ENCODE assay signal across 8 mouse cellular contexts in the genomic region with DNA sequence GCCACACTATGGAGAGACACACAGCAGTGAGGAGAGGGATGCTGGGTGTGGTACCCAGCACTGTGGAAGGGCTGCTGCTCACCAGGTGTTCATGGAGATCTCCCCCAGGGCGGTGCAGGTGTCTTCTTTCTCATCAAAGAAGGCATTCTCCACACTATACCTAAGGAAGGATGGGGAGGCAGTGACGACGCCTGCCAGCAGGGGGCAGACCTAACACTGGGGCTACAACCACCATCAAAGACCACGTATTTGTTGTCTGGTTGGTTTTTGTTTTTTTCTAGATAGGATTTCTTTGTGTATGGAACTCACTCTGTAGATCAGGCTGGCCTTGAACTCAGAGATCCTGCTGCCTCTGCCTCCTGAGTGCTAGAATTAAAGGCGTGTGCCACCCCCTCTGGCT. TPM values are rescaled to one million over a fixed set of nuclear protein-coding genes. Genes with fewer than 3 reads are reported as not detected.
DNase-seq lines count a peak whose midpoint lies in the region; ATAC-seq and TF ChIP-seq lines count a peak whose summit lies in the region.

No protein-coding gene starts in this region.

- H3K27ac ChIP-seq in thymus, adult 2 months (ENCODE audit: control insufficient read depth, insufficient read depth, low read length), result no peak overlapping the region

- H3K36me3 ChIP-seq in thymus, adult 2 months (ENCODE audit: control insufficient read depth, insufficient read depth, low read length), result no peaks in the 10 kb centered on the region

- peak; percentile 72 for ATAC-seq in activated CD4-positive, CD25-positive, alpha-beta regulatory T cell, adult 4 months

- no peak overlapping the region for H3K4me3 ChIP-seq in thymus, adult 2 months (ENCODE audit: control insufficient read depth, insufficient read depth, low read length)

- H3K4me1 ChIP-seq in thymus, adult 2 months (replicated peaks; ENCODE audit: control insufficient read depth, insufficient read depth, low read length), result no peaks in the 10 kb centered on the region

- peak; percentile 84; the same call in 1 of the 2 replicates for TF ChIP-seq CTCF in thymus, adult 2 months (IDR thresholded peaks at IDR 0.05; ENCODE audit: borderline replicate concordance, control insufficient read depth, extremely low read depth, insufficient read depth, low read length, poor library complexity)

- H3K27me3 ChIP-seq in thymus, adult 2 months (ENCODE audit: control insufficient read depth, insufficient read depth, low read length), result no peaks in the 10 kb centered on the region

- intact Hi-C loops in heart, postnatal 10 days (cut with DNase I), result loop anchor here (2.0 to 5.0 kb wide), 2 partner anchors 113 to 128 kb away; a partner anchor contains a TSS

- WGBS in thymus, adult 2 months, result 38% methylated on average over 5 of the region's 5 CpGs

- peak; percentile 52 to 73 for DNase-seq in adrenal gland, adult 18-20 months (ENCODE audit: low spot score in 2 of 2)
- no peak for DNase-seq in adrenal gland, adult 8-10 months
- DNase-seq in layer of hippocampus, postnatal 10 days (ENCODE audit: low spot score in 2 of 2), result peak; percentile 44 to 45
- DNase-seq in layer of hippocampus, postnatal 36 days, result no peak
- DNase-seq in heart, postnatal 10 days, result peak; percentile 35 to 69
- DNase-seq in lung, postnatal 14 days, result peak; percentile 73
- DNase-seq in thymus, adult 2 months, result peak; percentile 81

- no peak for TF ChIP-seq POLR2A in thymus, adult 2 months (IDR thresholded peaks at IDR 0.05; ENCODE audit: control insufficient read depth, extremely low read depth, insufficient read depth, low read length, poor library complexity)

RNA-seq across cellular contexts. Expression of a gene that starts 6.4 kb away (rescaled TPM):
- 100 to 1,000 TPM in 1 of 2 experiments, 10 to 100 TPM in 1; 95.4 to 122 TPM for total RNA-seq in adrenal gland, adult 18-20 months (2021)
- total RNA-seq in adrenal gland, adult 8-10 months (2022), result 100 to 1,000 TPM in 3 of 4 experiments, 10 to 100 TPM in 1; 93.7 to 140 (median 111) TPM
- 100 to 1,000 TPM; 131 to 145 TPM for total RNA-seq in layer of hippocampus, postnatal 10 days (2021)
- 100 to 1,000 TPM; 108 to 119 TPM for total RNA-seq in layer of hippocampus, postnatal 36 days (2021)
- polyA plus RNA-seq in activated CD4-positive, CD25-positive, alpha-beta regulatory T cell, adult 4 months (2017; shearing (Covaris generic)), result 10 to 100 TPM; 29.2 to 30.6 TPM
- total RNA-seq in heart, postnatal 10 days (2021), result 10 to 100 TPM; 54.7 to 55.0 TPM
- polyA plus RNA-seq in thymus, adult 2 months (2012; rRNA removed), result 68.1 and 71.6 TPM in 2 replicates

RNA-seq across cellular contexts. Expression of a gene that starts 8.4 kb away (rescaled TPM):
- 1 to 10 TPM in 1 of 2 experiments, not detected in 1; 2.1 TPM for total RNA-seq in adrenal gland, adult 18-20 months (2021)
- total RNA-seq in adrenal gland, adult 8-10 months (2022), result 1 to 10 TPM in 2 of 4 experiments, not detected in 2; 1.5 to 1.9 TPM
- 1 to 10 TPM; 3.0 to 6.1 TPM for total RNA-seq in layer of hippocampus, postnatal 10 days (2021)
- total RNA-seq in layer of hippocampus, postnatal 36 days (2021), result 1 to 10 TPM; 5.3 to 5.6 TPM
- polyA plus RNA-seq in activated CD4-positive, CD25-positive, alpha-beta regulatory T cell, adult 4 months (2017; shearing (Covaris generic)), result not detected
- total RNA-seq in heart, postnatal 10 days (2021), result 1 to 10 TPM; 1.1 to 2.1 TPM
- 10.2 and 10.9 TPM in 2 replicates for polyA plus RNA-seq in thymus, adult 2 months (2012; rRNA removed)

RNA-seq across cellular contexts. Expression of a gene that starts 11.5 kb away (rescaled TPM):
- total RNA-seq in adrenal gland, adult 18-20 months (2021), result 1 to 10 TPM; 3.5 to 7.4 TPM
- total RNA-seq in adrenal gland, adult 8-10 months (2022), result 10 to 100 TPM; 12.0 to 18.1 (median 13.1) TPM
- total RNA-seq in layer of hippocampus, postnatal 10 days (2021), result 1 to 10 TPM; 1.4 to 2.3 TPM
- 1 to 10 TPM in 1 of 2 experiments, under 1 TPM in 1; 0.88 to 1.8 TPM for total RNA-seq in layer of hippocampus, postnatal 36 days (2021)
- polyA plus RNA-seq in activated CD4-positive, CD25-positive, alpha-beta regulatory T cell, adult 4 months (2017; shearing (Covaris generic)), result 1 to 10 TPM; 1.3 to 1.9 TPM
- total RNA-seq in heart, postnatal 10 days (2021), result under 1 TPM; 0.53 to 0.67 TPM
- polyA plus RNA-seq in thymus, adult 2 months (2012; rRNA removed), result 2.9 and 3.7 TPM in 2 replicates

RNA-seq across cellular contexts. Expression of a gene that starts 14.3 kb away (rescaled TPM):
- 10 to 100 TPM; 70.2 to 84.9 TPM for total RNA-seq in adrenal gland, adult 18-20 months (2021)
- total RNA-seq in adrenal gland, adult 8-10 months (2022), result 100 to 1,000 TPM in 2 of 4 experiments, 10 to 100 TPM in 2; 95.2 to 101 (median 98.7) TPM
- total RNA-seq in layer of hippocampus, postnatal 10 days (2021), result 10 to 100 TPM; 42.0 to 55.9 TPM
- total RNA-seq in layer of hippocampus, postnatal 36 days (2021), result 10 to 100 TPM; 43.4 to 44.3 TPM
- polyA plus RNA-seq in activated CD4-positive, CD25-positive, alpha-beta regulatory T cell, adult 4 months (2017; shearing (Covaris generic)), result 10 to 100 TPM; 38.8 to 49.2 TPM
- total RNA-seq in heart, postnatal 10 days (2021), result 10 to 100 TPM; 56.3 to 61.2 TPM
- polyA plus RNA-seq in thymus, adult 2 months (2012; rRNA removed), result 98.1 and 102 TPM in 2 replicates

RNA-seq across cellular contexts. Expression of a gene that starts 20.7 kb away (rescaled TPM):
- total RNA-seq in adrenal gland, adult 18-20 months (2021), result 1 to 10 TPM in 1 of 2 experiments, under 1 TPM in 1; 0.58 to 1.2 TPM
- 1 to 10 TPM in 2 of 4 experiments, under 1 TPM in 2; 0.93 to 2.0 (median 1.5) TPM for total RNA-seq in adrenal gland, adult 8-10 months (2022)
- total RNA-seq in layer of hippocampus, postnatal 10 days (2021), result 1 to 10 TPM; 1.3 to 1.5 TPM
- total RNA-seq in layer of hippocampus, postnatal 36 days (2021), result 1 to 10 TPM; 1.3 to 1.7 TPM
- polyA plus RNA-seq in activated CD4-positive, CD25-positive, alpha-beta regulatory T cell, adult 4 months (2017; shearing (Covaris generic)), result 1 to 10 TPM in 1 of 2 experiments, under 1 TPM in 1; 0.57 to 2.1 TPM
- total RNA-seq in heart, postnatal 10 days (2021), result under 1 TPM; 0.64 to 0.81 TPM
- polyA plus RNA-seq in thymus, adult 2 months (2012; rRNA removed), result 2.2 and 2.6 TPM in 2 replicates

Comparison
In these comparisons a context has a peak if more than half of its experiments do, and no peak if none do; other contexts are left out.
1. DNase-seq: peak in adrenal gland, adult 18-20 months (2 of 2), layer of hippocampus, postnatal 10 days (2 of 2), heart, postnatal 10 days (2 of 2), lung, postnatal 14 days (single experiment) and thymus, adult 2 months (single experiment); none in adrenal gland, adult 8-10 months (single experiment) and layer of hippocampus, postnatal 36 days (0 of 2).